Comparison of ENCODE assay signal across 8 mouse cellular contexts in genomic region chr10:84701110-84701509, GRCm38 (mm10). TPM values are rescaled to one million over a fixed set of nuclear protein-coding genes. Genes with fewer than 3 reads are reported as not detected.
DNase-seq lines count a peak whose midpoint lies in the region; ATAC-seq lines count a peak whose summit lies in the region.

No protein-coding gene starts in this region.

- H3K9ac ChIP-seq in neural tube, embryonic 15.5 days (replicated peaks): no peak overlapping the region

- no peak overlapping the region for H3K27ac ChIP-seq in neural tube, embryonic 15.5 days (replicated peaks)

- H3K9me3 ChIP-seq in neural tube, embryonic 15.5 days (replicated peaks): no peaks in the 10 kb centered on the region

- H3K4me3 ChIP-seq in neural tube, embryonic 15.5 days (replicated peaks): no peak overlapping the region

- peak; percentile 57 for DNase-seq in gastrocnemius, adult 18-20 months (ENCODE audit: low spot score)
- no peak for DNase-seq in gastrocnemius, postnatal 4 days (ENCODE audit: low spot score in 2 of 2)
- DNase-seq in NIH3T3 (ENCODE audit: low read depth) (peak; percentile 83), liver (peak; percentile 84)
- peak; percentile 67 to 74 for DNase-seq in heart, adult 18-20 months
- no peak for DNase-seq in thymus, adult 18-20 months
- DNase-seq in left cerebral cortex, postnatal 14 days (ENCODE audit: low spot score in 2 of 2): no peak

- ATAC-seq in neural tube, embryonic 15.5 days (ENCODE audit: low FRiP score): no peak

- H3K27me3 ChIP-seq in neural tube, embryonic 15.5 days (replicated peaks): no peaks in the 10 kb centered on the region

- intact Hi-C loops in left cerebral cortex, postnatal 14 days (cut with DNase I): no loop called here

- WGBS in neural tube, embryonic 15.5 days: 85% methylated on average over 8 of the region's 8 CpGs

- H3K4me2 ChIP-seq in neural tube, embryonic 15.5 days: no peak overlapping the region

- no peaks in the 10 kb centered on the region for H3K4me1 ChIP-seq in neural tube, embryonic 15.5 days

- H3K36me3 ChIP-seq in neural tube, embryonic 15.5 days: peaks cover 50% of the 10 kb centered on the region

RNA-seq across cellular contexts. Expression of gene Rfx4, which starts 54.8 kb away (rescaled TPM):
- not detected for total RNA-seq in gastrocnemius, adult 18-20 months (2021)
- total RNA-seq in gastrocnemius, postnatal 4 days (2021): under 1 TPM; 0.20 to 0.23 TPM
- total RNA-seq in heart, adult 18-20 months (2021): not detected
- polyA plus RNA-seq in neural tube, embryonic 15.5 days (2015; fragmentation: Nextera tagmentation; extraction: Ambion mirVana): 15.9 and 16.6 TPM in 2 replicates
- 1 to 10 TPM; 9.1 to 10.0 TPM for total RNA-seq in left cerebral cortex, postnatal 14 days (2021)

Comparison
In these comparisons a context has a peak if more than half of its experiments do, and no peak if none do; other contexts are left out.
1. DNase-seq: peak in gastrocnemius, adult 18-20 months (single experiment), NIH3T3 (single experiment), heart, adult 18-20 months (2 of 2) and liver (single experiment); none in gastrocnemius, postnatal 4 days (0 of 2), thymus, adult 18-20 months (0 of 2) and left cerebral cortex, postnatal 14 days (0 of 2).
2. RNA of gene Rfx4, which starts 54.8 kb away (total RNA-seq): 9.1 to 10.0 TPM in left cerebral cortex, postnatal 14 days; 0.20 to 0.23 TPM in gastrocnemius, postnatal 4 days, not detected in heart, adult 18-20 months and not detected in gastrocnemius, adult 18-20 months; every median in the first group is over 4 times any median in the second.